Mouse (Mus musculus): Measurements from ENCODE around the gene Arhgap22.

Arhgap22 gene

GRCm38 (mm10) chr14:33329297-33329805 lies 115.5 kb downstream of the Arhgap22 start:
- no peak for DNase-seq (ENCODE audit: low read depth, low spot score)

GRCm38 (mm10) chr14:33330986-33331385 lies 117.2 kb downstream of the Arhgap22 start:
- peak; percentile 61 for DNase-seq (ENCODE audit: low read depth, low spot score)

- peak; percentile 49 for DNase-seq (ENCODE audit: low read depth, low spot score)
These were observed 117.8 kb downstream of the Arhgap22 start for GRCm38 (mm10) chr14:33331627-33332026.

- peak; percentile 68 for DNase-seq (ENCODE audit: low read depth, low spot score)
These were observed 120.0 kb downstream of the Arhgap22 start for GRCm38 (mm10) chr14:33333833-33334232.

GRCm38 (mm10) chr14:33334402-33334801 lies 120.6 kb downstream of the Arhgap22 start:
- no peak for DNase-seq (ENCODE audit: low read depth, low spot score)

GRCm38 (mm10) chr14:33335733-33336132 lies 121.9 kb downstream of the Arhgap22 start:
- DNase-seq (ENCODE audit: low read depth, low spot score): no peak

GRCm38 (mm10) chr14:33338684-33339083 lies 124.9 kb downstream of the Arhgap22 start:
- DNase-seq (ENCODE audit: low read depth, low spot score): no peak

GRCm38 (mm10) chr14:33343131-33343725 lies 129.4 kb downstream of the Arhgap22 start:
- no peak for DNase-seq (ENCODE audit: low read depth, low spot score)

GRCm38 (mm10) chr14:33346546-33346945 lies 132.7 kb downstream of the Arhgap22 start:
- DNase-seq (ENCODE audit: low read depth, low spot score): no peak

- DNase-seq (ENCODE audit: low read depth, low spot score): no peak
These were observed 133.9 kb downstream of the Arhgap22 start for GRCm38 (mm10) chr14:33347738-33348137.

GRCm38 (mm10) chr14:33348146-33348545 lies 134.3 kb downstream of the Arhgap22 start:
- DNase-seq (ENCODE audit: low read depth, low spot score): no peak

- DNase-seq (ENCODE audit: low read depth, low spot score): peak; percentile 20
These were observed 137.2 kb downstream of the Arhgap22 start for GRCm38 (mm10) chr14:33351019-33351418.

- no peak for DNase-seq (ENCODE audit: low read depth, low spot score)
These were observed 138.3 kb downstream of the Arhgap22 start for GRCm38 (mm10) chr14:33351984-33352722.

- DNase-seq (ENCODE audit: low read depth, low spot score): no peak
These were observed 139.1 kb downstream of the Arhgap22 start for GRCm38 (mm10) chr14:33352890-33353289.

GRCm38 (mm10) chr14:33355276-33355675 lies 141.4 kb downstream of the Arhgap22 start:
- DNase-seq (ENCODE audit: low read depth, low spot score): no peak

- no peak for DNase-seq (ENCODE audit: low read depth, low spot score)
These were observed 144.0 kb downstream of the Arhgap22 start for GRCm38 (mm10) chr14:33357600-33358368.

- no peak for DNase-seq (ENCODE audit: low read depth, low spot score)
These were observed 145.1 kb downstream of the Arhgap22 start for GRCm38 (mm10) chr14:33358891-33359290.

GRCm38 (mm10) chr14:33361546-33361945 lies 147.7 kb downstream of the Arhgap22 start:
- no peak for DNase-seq (ENCODE audit: low read depth, low spot score)

- DNase-seq (ENCODE audit: low read depth, low spot score): no peak
These were observed 148.3 kb downstream of the Arhgap22 start for GRCm38 (mm10) chr14:33362122-33362521.

GRCm38 (mm10) chr14:33362807-33363206 lies 149.0 kb downstream of the Arhgap22 start:
- no peak for DNase-seq (ENCODE audit: low read depth, low spot score)

- DNase-seq (ENCODE audit: low read depth, low spot score): no peak
These were observed 149.8 kb downstream of the Arhgap22 start for GRCm38 (mm10) chr14:33363611-33364010.

- no peak for DNase-seq (ENCODE audit: low read depth, low spot score)
These were observed 150.2 kb downstream of the Arhgap22 start for GRCm38 (mm10) chr14:33364061-33364460.
